Mouse (Mus musculus) liver, embryonic 14.5 days (tissue): ENCODE results near the gene Fuca1. TPM values are rescaled to one million over a fixed set of nuclear protein-coding genes. Genes with fewer than 3 reads are reported as not detected.

Source experiments
- ATAC-seq: fragments of 200-750 bp; cut with Nextera tagmentation; 2 replicates; pipeline ENCODE4 v1.8.0; 2017; ENCODE audit warnings: moderate number of reproducible peaks, mild to moderate bottlenecking, moderate library complexity; ENCODE audit not compliant: insufficient read depth
- DNase-seq, 3 experiments: peaks; one replicate each; pipeline ENCODE4 v3.0.0-alpha.2; 2012 to 2013; ENCODE audit warnings: low read depth in 3 of 3, low spot score in 3 of 3
- H3K27ac ChIP-seq: fragments of 300-500 bp; sonication (generic); 2 replicates; pipeline ENCODE4 v1.5.1; 2014; ENCODE audit warnings: moderate library complexity, mild to moderate bottlenecking, control low read depth, inconsistent platforms
- H3K27me3 ChIP-seq: fragments of 300-500 bp; sonication (generic); 2 replicates; pipeline ENCODE4 v1.6.1; 2014; ENCODE audit warnings: mild to moderate bottlenecking, low read length, moderate library complexity; ENCODE audit not compliant: control insufficient read depth, insufficient read depth
- H3K36me3 ChIP-seq: fragments of 300-500 bp; sonication (generic); replicated peaks from 2 replicates; pipeline ENCODE4 v1.6.1; 2014; ENCODE audit warnings: low read depth; ENCODE audit not compliant: control insufficient read depth, insufficient read depth
- H3K4me1 ChIP-seq, 2 experiments: fragments of 200-500 bp in 1 of 2; fragments of 300-500 bp in 1 of 2; sonication (generic) in 1 of 2; replicated peaks; 2 replicates each; pipeline ENCODE4 v1.6.1; 2012 to 2014; ENCODE audit warnings: antibody characterized with exemption in 1 of 2, inconsistent platforms in 1 of 2, low read length in 1 of 2; ENCODE audit not compliant: control insufficient read depth in 2 of 2, insufficient read depth in 2 of 2
- H3K4me2 ChIP-seq: fragments of 300-500 bp; sonication (generic); 2 replicates; pipeline ENCODE4 v1.6.1; 2014; ENCODE audit warnings: low read depth, mild to moderate bottlenecking, control low read depth, moderate library complexity
- H3K4me3 ChIP-seq, 2 experiments: fragments of 200-500 bp in 1 of 2; fragments of 300-500 bp in 1 of 2; sonication (generic) in 1 of 2; 2 replicates each; pipeline ENCODE4 v1.5.1; 2012 to 2014; ENCODE audit warnings: low read depth in 2 of 2, low read length in 2 of 2, mild to moderate bottlenecking in 2 of 2, control low read depth in 1 of 2, inconsistent platforms in 1 of 2, moderate library complexity in 1 of 2; ENCODE audit not compliant: insufficient read depth in 1 of 2
- H3K9ac ChIP-seq: fragments of 300-500 bp; sonication (generic); replicated peaks from 2 replicates; pipeline ENCODE4 v1.6.1; 2014; ENCODE audit warnings: mild to moderate bottlenecking, control low read depth, moderate library complexity
- H3K9me3 ChIP-seq: fragments of 300-500 bp; sonication (generic); 2 replicates; pipeline ENCODE4 v1.6.1; 2016; ENCODE audit warnings: low read length, mixed read lengths; ENCODE audit not compliant: control insufficient read depth
- CTCF ChIP-seq: IDR thresholded peaks from 2 replicates; pipeline ENCODE4 v1.5.1; 2016; ENCODE audit warnings: antibody characterized with exemption, low read depth, control low read depth
- EP300 ChIP-seq: IDR thresholded peaks from 2 replicates; pipeline ENCODE4 v1.6.1; 2016; ENCODE audit warnings: antibody characterized with exemption, low read depth
- WGBS: fragments of 180-500 bp; shearing (Covaris S2); extraction: QIAGEN DNeasy Blood & Tissue Kit; methylation state at CpG from one replicate; pipeline ENCODE4 v1.1.7; 2014; ENCODE audit not compliant: insufficient replicate concordance; 5-methylcytosine and 5-hydroxymethylcytosine counted together
- polyA plus RNA-seq, 2 experiments: library from polyadenylated mRNA; depleted of rRNA in 1 of 2; stranded (reverse) in 1 of 2; unstranded in 1 of 2; fragments of >200 nt; fragmentation: Nextera tagmentation in 1 of 2; extraction: Ambion mirVana in 1 of 2; gene quantifications; 2 replicates each; pipeline versions ENCODE4 v1.2.1 to v1.2.3; 2012 to 2014

Gene Fuca1
- polyA plus RNA-seq, 2 experiments, result 12.0 to 19.0 TPM

- 48% methylated on average over 7 of the region's 7 CpGs for WGBS
- H3K9ac ChIP-seq, result no peak overlapping the region
- no peak overlapping the region for H3K4me3 ChIP-seq
- H3K4me2 ChIP-seq, result no peak overlapping the region
- TF ChIP-seq EP300 (no peak), CTCF (no peak)
- no peaks in the 10 kb centered on the region for H3K36me3 ChIP-seq
- H3K27ac ChIP-seq, result no peak overlapping the region
- peaks cover 0 to 6% of the 10 kb centered on the region in 2 experiments; a peak in 2 of 4 replicates for H3K4me1 ChIP-seq
- no peaks in the 10 kb centered on the region for H3K27me3 ChIP-seq
- ATAC-seq (no peak), DNase-seq (no peak)
- H3K9me3 ChIP-seq, result no peaks in the 10 kb centered on the region
Measured at GRCm38 (mm10) chr4:135883881-135884516, 36.5 kb upstream of the Fuca1 start.

GRCm38 (mm10) chr4:135884531-135884930 is 36.0 kb upstream of the Fuca1 start:
- Histone ChIP-seq H3K4me1 (peaks cover 0 to 6% of the 10 kb centered on the region in 2 experiments; a peak in 2 of 4 replicates), H3K9me3 (no peaks in the 10 kb centered on the region), H3K36me3 (no peaks in the 10 kb centered on the region), H3K27me3 (no peaks in the 10 kb centered on the region), H3K27ac (no peak overlapping the region), H3K9ac (no peak overlapping the region), H3K4me3 (no peak overlapping the region), H3K4me2 (no peak overlapping the region)
- DNase-seq, result no peak
- no peak for ATAC-seq
- 57% methylated on average over 6 of the region's 6 CpGs for WGBS
- TF ChIP-seq CTCF (no peak), EP300 (no peak)

GRCm38 (mm10) chr4:135885676-135886075 is 34.9 kb upstream of the Fuca1 start:
- Histone ChIP-seq H3K9me3 (no peaks in the 10 kb centered on the region), H3K4me3 (no peak overlapping the region), H3K9ac (no peak overlapping the region), H3K36me3 (no peaks in the 10 kb centered on the region), H3K4me1 (peaks cover 0 to 6% of the 10 kb centered on the region in 2 experiments; a peak in 2 of 4 replicates), H3K27me3 (no peaks in the 10 kb centered on the region), H3K4me2 (no peak overlapping the region), H3K27ac (no peak overlapping the region)
- DNase-seq (no peak), ATAC-seq (no peak)
- 80% methylated on average over 12 of the region's 12 CpGs for WGBS
- TF ChIP-seq CTCF (no peak), EP300 (no peak)

DNA sequence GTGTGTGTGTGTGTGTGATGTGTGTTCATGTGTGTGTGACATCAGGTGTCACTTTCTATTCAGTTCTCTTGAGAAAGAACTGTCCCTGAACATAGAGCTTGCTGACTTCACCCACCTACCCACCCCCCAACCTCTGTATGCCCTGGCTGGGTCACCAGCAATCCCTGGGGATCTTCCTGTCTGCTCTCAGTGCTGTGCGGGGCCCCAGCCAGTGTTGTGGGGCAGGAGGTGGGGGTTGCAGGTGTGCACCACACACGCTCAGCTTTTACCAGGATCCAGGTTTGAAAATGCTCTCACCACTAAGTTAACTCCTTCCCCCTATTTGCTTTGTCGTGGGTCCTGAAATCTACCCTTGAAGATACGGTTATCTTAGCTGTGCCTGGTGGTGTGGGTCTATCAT is 34.4 kb upstream of the Fuca1 start:
- Histone ChIP-seq H3K36me3 (no peaks in the 10 kb centered on the region), H3K9me3 (no peaks in the 10 kb centered on the region), H3K27ac (no peak overlapping the region), H3K4me2 (no peak overlapping the region), H3K4me1 (peaks cover 0 to 6% of the 10 kb centered on the region in 2 experiments; a peak in 2 of 4 replicates), H3K27me3 (no peaks in the 10 kb centered on the region), H3K4me3 (no peak overlapping the region), H3K9ac (no peak overlapping the region)
- ATAC-seq, result no peak
- no peak for DNase-seq
- TF ChIP-seq CTCF, result no peak
- TF ChIP-seq EP300, result no peak
- WGBS, result 50% methylated on average over 4 of the region's 4 CpGs

DNA sequence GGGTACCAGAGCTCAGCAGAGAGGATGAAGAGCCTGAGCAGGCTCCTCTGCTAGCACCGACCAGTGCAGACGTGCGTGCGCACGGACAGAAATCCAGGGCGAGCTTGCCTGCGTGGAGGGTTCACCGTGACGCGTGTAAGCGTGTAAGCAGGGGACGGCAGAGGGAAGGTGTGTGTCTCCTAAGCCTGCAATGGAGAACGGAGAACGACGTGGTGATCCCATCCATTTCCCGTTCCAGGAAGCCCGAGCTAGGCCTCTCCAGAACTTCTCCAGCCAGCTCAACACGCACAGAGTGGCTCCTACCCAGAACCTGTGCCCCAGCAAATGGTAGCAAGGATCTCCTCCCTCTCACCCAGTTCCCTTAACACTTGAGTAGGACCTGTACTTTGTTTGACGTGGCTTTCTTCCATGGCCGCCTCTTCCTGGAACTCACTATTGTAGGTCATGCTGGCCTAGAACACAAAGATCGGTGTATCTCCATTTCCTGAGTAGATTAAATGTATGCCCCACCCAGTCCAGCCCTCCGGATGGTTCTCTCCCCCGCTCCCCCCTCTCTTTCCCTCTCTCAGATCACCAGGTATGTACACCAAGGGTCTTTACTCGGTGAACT is 32.0 kb upstream of the Fuca1 start:
- H3K4me2 ChIP-seq, result no peak overlapping the region
- DNase-seq (no peak), ATAC-seq (no peak)
- no peak overlapping the region for H3K4me3 ChIP-seq
- H3K27me3 ChIP-seq, result no peaks in the 10 kb centered on the region
- no peak overlapping the region for H3K27ac ChIP-seq
- peaks cover 3 to 11% of the 10 kb centered on the region in 2 experiments; a peak in 3 of 4 replicates for H3K4me1 ChIP-seq
- 77% methylated on average over 24 of the region's 24 CpGs for WGBS
- H3K9me3 ChIP-seq, result no peaks in the 10 kb centered on the region
- TF ChIP-seq CTCF (no peak), EP300 (no peak)
- no peaks in the 10 kb centered on the region for H3K36me3 ChIP-seq
- no peak overlapping the region for H3K9ac ChIP-seq
